Mouse (Mus musculus) embryonic facial prominence, embryonic 11.5 days (tissue): ENCODE measurements around the gene Olfr641. TPM values are rescaled to one million over a fixed set of nuclear protein-coding genes. Genes with fewer than 3 reads are reported as not detected.

Experiments used
- ATAC-seq: fragments of 200-750 bp; cut with Nextera tagmentation; replicated peaks from 2 replicates; pipeline ENCODE4 v1.8.0; 2017; ENCODE audit warnings: low read depth; ENCODE audit not compliant: insufficient number of reproducible peaks, low FRiP score, low TSS enrichment
- DNase-seq: peaks from one replicate; pipeline ENCODE4 v3.0.0-alpha.2; 2015; ENCODE audit warnings: low spot score
- H3K27ac ChIP-seq: fragments of 300-500 bp; sonication (generic); replicated peaks from 2 replicates; pipeline ENCODE4 v1.5.1; 2014; ENCODE audit warnings: mild to moderate bottlenecking, low read depth, low read length, control low read depth
- H3K27me3 ChIP-seq: fragments of 300-500 bp; sonication (generic); 2 replicates; pipeline ENCODE4 v1.6.1; 2014; ENCODE audit warnings: mild to moderate bottlenecking, low read length, moderate library complexity, mixed read lengths; ENCODE audit not compliant: control insufficient read depth, insufficient read depth
- H3K36me3 ChIP-seq: fragments of 300-500 bp; sonication (generic); replicated peaks from 2 replicates; pipeline ENCODE4 v1.6.1; 2014; ENCODE audit warnings: low read depth, mild to moderate bottlenecking, low read length, moderate library complexity, mixed read lengths; ENCODE audit not compliant: control insufficient read depth, insufficient read depth
- H3K4me1 ChIP-seq: fragments of 300-500 bp; sonication (generic); 2 replicates; pipeline ENCODE4 v1.6.1; 2014; ENCODE audit warnings: low read length, mixed read lengths; ENCODE audit not compliant: control insufficient read depth, insufficient read depth
- H3K4me2 ChIP-seq: fragments of 300-500 bp; sonication (generic); 2 replicates; pipeline ENCODE4 v1.6.1; 2014; ENCODE audit warnings: low read depth, mild to moderate bottlenecking, control low read depth, low read length, moderate library complexity
- H3K4me3 ChIP-seq: fragments of 300-500 bp; sonication (generic); 2 replicates; pipeline ENCODE4 v1.5.1; 2014; ENCODE audit warnings: low read depth, low read length, control low read depth
- H3K9ac ChIP-seq: fragments of 300-500 bp; sonication (generic); replicated peaks from 2 replicates; pipeline ENCODE4 v1.6.1; 2014; ENCODE audit warnings: mild to moderate bottlenecking, control low read depth, low read length
- H3K9me3 ChIP-seq: fragments of 300-500 bp; sonication (generic); replicated peaks from 2 replicates; pipeline ENCODE4 v1.6.1; 2016; ENCODE audit warnings: mild to moderate bottlenecking, low read length, inconsistent platforms, mixed read lengths; ENCODE audit not compliant: control insufficient read depth
- WGBS: fragments of 180-500 bp; shearing (Covaris S2); extraction: QIAGEN DNeasy Blood & Tissue Kit; methylation state at CpG from one replicate; pipeline ENCODE4 v1.1.7; 2014; 5-methylcytosine and 5-hydroxymethylcytosine counted together
- polyA plus RNA-seq: library from polyadenylated mRNA; unstranded; fragments of >200 nt; fragmentation: Nextera tagmentation; extraction: Ambion mirVana; gene quantifications from 2 replicates; pipeline ENCODE4 v1.2.1, GENCODE M21; 2014

The Olfr641 gene
- not detected in 2 replicates for polyA plus RNA-seq

- Histone ChIP-seq H3K9me3 (no peaks in the 10 kb centered on the region), H3K36me3 (no peaks in the 10 kb centered on the region), H3K27ac (no peak within 1 kb of the TSS), H3K4me3 (no peak within 1 kb of the TSS), H3K4me2 (no peak within 1 kb of the TSS), H3K9ac (no peak within 1 kb of the TSS), H3K27me3 (no peaks in the 10 kb centered on the region), H3K4me1 (no peaks in the 10 kb centered on the region)
- ATAC-seq (no peak), DNase-seq (no peak)
- 73% methylated on average over 1 of the region's 1 CpGs for WGBS
These were observed at the start of gene Olfr641 for GRCm38 (mm10) chr7:104035145-104035544. Gene Olfr641, plus strand, starts transcription at chr7:104035445.

GRCm38 (mm10) chr7:103998446-103998845, 36.8 kb upstream of the Olfr641 start, which contains the start of gene Olfr638:
Gene Olfr638, plus strand, starts transcription at chr7:103998746.
- ATAC-seq = no peak
- DNase-seq = no peak

GRCm38 (mm10) chr7:103999124-103999523, 36.1 kb upstream of the Olfr641 start:
- H3K27me3 ChIP-seq = no peaks in the 10 kb centered on the region
- no peak overlapping the region for H3K27ac ChIP-seq
- no peaks in the 10 kb centered on the region for H3K9me3 ChIP-seq
- H3K4me2 ChIP-seq = no peak overlapping the region
- H3K36me3 ChIP-seq = no peaks in the 10 kb centered on the region
- no peak overlapping the region for H3K9ac ChIP-seq
- ATAC-seq = no peak
- no peak overlapping the region for H3K4me3 ChIP-seq
- DNase-seq = no peak
- H3K4me1 ChIP-seq = no peaks in the 10 kb centered on the region

More at GRCm38 (mm10) chr7:103998446-103998845, 36.8 kb upstream of the Olfr641 start, which contains the start of gene Olfr638:
- H3K4me2 ChIP-seq = no peak within 1 kb of the TSS
- H3K27ac ChIP-seq = no peak within 1 kb of the TSS
- no peaks in the 10 kb centered on the region for H3K36me3 ChIP-seq
- H3K4me3 ChIP-seq = no peak within 1 kb of the TSS
- no peaks in the 10 kb centered on the region for H3K9me3 ChIP-seq
- H3K27me3 ChIP-seq = no peaks in the 10 kb centered on the region
- H3K4me1 ChIP-seq = no peaks in the 10 kb centered on the region
- no peak within 1 kb of the TSS for H3K9ac ChIP-seq

- ATAC-seq = no peak
- H3K9ac ChIP-seq = no peak within 1 kb of the TSS
- no peaks in the 10 kb centered on the region for H3K27me3 ChIP-seq
- DNase-seq = no peak
- H3K4me2 ChIP-seq = no peak within 1 kb of the TSS
- H3K9me3 ChIP-seq = no peaks in the 10 kb centered on the region
- H3K4me3 ChIP-seq = no peak within 1 kb of the TSS
- H3K27ac ChIP-seq = no peak within 1 kb of the TSS
- H3K4me1 ChIP-seq = no peaks in the 10 kb centered on the region
- no peaks in the 10 kb centered on the region for H3K36me3 ChIP-seq
These were observed 18.0 kb upstream of the Olfr641 start, which contains the start of gene Olfr639 for GRCm38 (mm10) chr7:104017203-104017602. Gene Olfr639, minus strand, starts transcription at chr7:104017303.

- H3K9ac ChIP-seq = no peak overlapping the region
- no peaks in the 10 kb centered on the region for H3K4me1 ChIP-seq
- no peaks in the 10 kb centered on the region for H3K36me3 ChIP-seq
- H3K9me3 ChIP-seq = no peaks in the 10 kb centered on the region
- DNase-seq (no peak), ATAC-seq (no peak)
- no peak overlapping the region for H3K27ac ChIP-seq
- no peak overlapping the region for H3K4me3 ChIP-seq
- H3K27me3 ChIP-seq = no peaks in the 10 kb centered on the region
- H3K4me2 ChIP-seq = no peak overlapping the region
- 87% methylated on average over 1 of the region's 1 CpGs for WGBS
These were observed 16.3 kb upstream of the Olfr641 start for GRCm38 (mm10) chr7:104018953-104019352.

- WGBS = 93% methylated on average over 6 of the region's 6 CpGs
- ATAC-seq (no peak), DNase-seq (no peak)
- H3K4me2 ChIP-seq = no peak overlapping the region
- H3K4me3 ChIP-seq = no peak overlapping the region
- H3K9ac ChIP-seq = no peak overlapping the region
- no peaks in the 10 kb centered on the region for H3K27me3 ChIP-seq
- H3K4me1 ChIP-seq = no peaks in the 10 kb centered on the region
- no peaks in the 10 kb centered on the region for H3K36me3 ChIP-seq
- no peak overlapping the region for H3K27ac ChIP-seq
- H3K9me3 ChIP-seq = no peaks in the 10 kb centered on the region
These were observed 13.6 kb upstream of the Olfr641 start for GRCm38 (mm10) chr7:104021651-104022050.

- H3K27me3 ChIP-seq = no peaks in the 10 kb centered on the region
- no peak within 1 kb of the TSS for H3K4me3 ChIP-seq
- no peaks in the 10 kb centered on the region for H3K9me3 ChIP-seq
- no peaks in the 10 kb centered on the region for H3K4me1 ChIP-seq
- DNase-seq (no peak), ATAC-seq (no peak)
- H3K27ac ChIP-seq = no peak within 1 kb of the TSS
- H3K4me2 ChIP-seq = no peak within 1 kb of the TSS
- no peaks in the 10 kb centered on the region for H3K36me3 ChIP-seq
- 71% methylated on average over 6 of the region's 6 CpGs for WGBS
- no peak within 1 kb of the TSS for H3K9ac ChIP-seq
These were observed 9.8 kb upstream of the Olfr641 start, which contains the start of gene Olfr640 for GRCm38 (mm10) chr7:104025473-104025872. Gene Olfr640, minus strand, starts transcription at chr7:104025573.

GRCm38 (mm10) chr7:104026978-104027377, 8.3 kb upstream of the Olfr641 start:
- ATAC-seq (no peak), DNase-seq (no peak)
- WGBS = 69% methylated on average over 3 of the region's 3 CpGs
- H3K27me3 ChIP-seq = no peaks in the 10 kb centered on the region
- no peak overlapping the region for H3K4me2 ChIP-seq
- H3K27ac ChIP-seq = no peak overlapping the region
- H3K9ac ChIP-seq = no peak overlapping the region
- H3K4me3 ChIP-seq = no peak overlapping the region
- no peaks in the 10 kb centered on the region for H3K9me3 ChIP-seq
- H3K36me3 ChIP-seq = no peaks in the 10 kb centered on the region
- no peaks in the 10 kb centered on the region for H3K4me1 ChIP-seq
